Mouse (Mus musculus): ENCODE measurements at regions not wholly inside any gene's neighbourhood (a gene's known extent, or its start where the extent isn't known, plus 50 kb on each side); places are given as distances from the start of the nearest gene placed in this dataset.

DNA sequence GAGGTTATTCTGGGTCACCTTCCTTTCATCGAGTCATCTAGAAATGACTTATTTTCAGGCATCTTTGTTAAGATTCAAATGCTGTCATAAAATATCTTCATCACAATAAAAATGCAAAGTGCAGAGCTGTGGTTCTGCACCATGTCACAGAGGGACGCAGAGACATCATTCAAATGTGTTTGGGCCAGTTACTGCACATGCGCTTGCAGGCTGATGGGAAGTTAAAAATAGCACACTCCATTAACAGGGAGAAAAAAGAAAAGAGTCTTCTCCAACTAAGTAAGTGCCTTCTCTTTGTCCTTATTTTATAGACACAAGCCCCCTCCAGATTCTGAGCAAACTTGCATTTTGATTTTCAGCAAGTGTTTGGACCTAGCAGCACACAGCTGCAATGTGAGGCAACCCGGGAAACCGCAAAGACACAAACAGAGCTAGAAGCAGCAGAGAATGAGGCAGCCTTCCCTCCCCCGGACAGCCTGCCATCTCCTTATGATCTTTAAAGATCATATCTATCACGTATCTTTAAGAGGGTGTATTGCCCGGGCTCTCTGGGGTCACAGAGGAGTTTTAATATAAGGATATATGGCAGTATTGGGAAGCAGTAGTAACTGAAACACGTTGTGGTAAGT, 510.0 kb downstream of the Adam3 start:
- TF ChIP-seq CTCF (IDR thresholded peaks at IDR 0.05): no peak
- no peak for TF ChIP-seq EP300 (IDR thresholded peaks at IDR 0.05)
